Mouse (Mus musculus) erythroblast, adult 5-6 weeks (primary cell): Measurements from ENCODE around the gene Msln. TPM values are rescaled to one million over a fixed set of nuclear protein-coding genes. Genes with fewer than 3 reads are reported as not detected.

Experiments used
- ATAC-seq: replicated peaks from 2 replicates; pipeline ENCODE4 v1.8.0; 2016; ENCODE audit warnings: moderate number of reproducible peaks, mild to moderate bottlenecking, moderate TSS enrichment, inconsistent platforms; ENCODE audit not compliant: poor library complexity, low FRiP score, severe bottlenecking
- total RNA-seq, 2 experiments: library from RNA; stranded (forward) in 1 of 2; stranded (reverse) in 1 of 2; fragments of 150-400 nt in 1 of 2; fragments of 200-764, 138-1000 nt in 1 of 2; gene quantifications; 2 replicates each; pipeline versions ENCODE4 v1.2.3 to v1.2.4; 2015 to 2017; ENCODE audit warnings: low replicate concordance in 2 of 2

Msln gene
- total RNA-seq (2015; ENCODE audit: low replicate concordance), result not detected in 2 replicates
- not detected in 2 replicates for total RNA-seq (2017; ENCODE audit: low replicate concordance)

DNA sequence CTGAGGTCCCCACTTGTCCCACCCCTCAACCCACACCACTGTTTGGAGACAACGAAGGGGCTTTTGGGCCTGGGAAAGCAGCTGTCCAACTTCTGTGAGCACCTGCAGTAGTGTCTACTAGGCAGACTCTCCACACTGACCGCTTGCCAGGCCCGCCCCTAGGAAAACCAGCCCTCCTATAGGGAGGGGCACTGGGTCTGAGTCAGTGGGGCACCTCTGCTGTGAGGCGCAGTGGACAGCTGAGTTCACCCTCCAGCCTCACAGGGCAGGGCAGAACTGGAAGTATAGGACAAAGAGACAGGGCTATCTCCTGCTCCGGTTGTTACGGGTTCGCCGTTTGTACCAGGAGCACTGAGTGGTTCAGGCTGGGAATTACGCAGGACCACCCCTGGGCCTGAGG lies at the start of gene Msln:
Gene Msln (minus strand): TSS at position 138 of the 400 bp plus-strand sequence.
- no peak for ATAC-seq

GRCm38 (mm10) chr17:25802825-25803517 lies 48.8 kb upstream of the Msln start:
- no peak for ATAC-seq

DNA sequence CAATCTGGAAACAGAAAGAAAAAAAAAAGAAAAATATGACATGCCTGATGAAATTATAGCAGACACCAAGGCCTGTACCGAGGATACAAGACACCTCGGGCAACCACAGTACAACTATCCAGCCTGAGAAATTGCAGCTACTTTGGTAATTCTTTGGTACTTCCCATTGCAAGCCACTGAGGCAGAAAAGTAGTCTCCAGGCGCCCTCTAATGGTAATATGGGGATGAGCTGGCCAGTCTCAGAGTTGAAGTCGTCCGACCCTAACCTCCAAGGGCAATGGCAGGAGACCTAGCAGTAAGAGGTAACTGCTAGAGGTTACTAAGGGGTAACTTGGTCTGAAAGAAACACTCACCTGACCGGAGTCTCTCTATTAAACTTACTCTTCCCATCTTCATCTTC lies 46.9 kb upstream of the Msln start:
- ATAC-seq, result peak; percentile 74

- peak; percentile 83 for ATAC-seq
Observed at GRCm38 (mm10) chr17:25796951-25797369, 42.8 kb upstream of the Msln start, which contains the start of gene Metrn. Gene Metrn, minus strand, starts transcription at chr17:25797136.

GRCm38 (mm10) chr17:25796211-25796771 lies 42.1 kb upstream of the Msln start:
- no peak for ATAC-seq

- ATAC-seq, result no peak
Observed at GRCm38 (mm10) chr17:25795609-25796092, 41.5 kb upstream of the Msln start, which contains the start of gene AC134908.4. Gene AC134908.4, minus strand, starts transcription at chr17:25795659.

- ATAC-seq, result no peak
Observed at GRCm38 (mm10) chr17:25794998-25795397, 40.8 kb upstream of the Msln start.

DNA sequence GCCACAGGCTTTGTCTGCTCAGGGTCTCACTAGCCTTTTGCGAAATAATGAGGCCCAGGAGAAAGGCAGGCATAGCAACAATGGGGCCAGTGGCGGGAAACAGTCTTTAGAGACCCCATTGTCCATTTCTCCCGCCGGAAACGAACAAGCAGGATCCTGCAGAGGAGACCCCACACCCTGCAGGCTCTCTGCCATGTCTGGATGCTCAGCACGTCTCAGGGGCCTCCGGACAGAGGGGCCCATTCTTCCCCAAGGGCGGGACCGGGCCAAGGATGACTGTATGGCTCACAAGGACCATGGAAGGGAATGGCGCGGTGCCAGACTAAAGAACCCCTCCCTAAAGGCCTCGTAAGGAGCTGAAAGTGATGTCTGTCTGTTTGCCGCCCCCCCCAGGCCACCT lies 40.0 kb upstream of the Msln start:
- ATAC-seq, result no peak

DNA sequence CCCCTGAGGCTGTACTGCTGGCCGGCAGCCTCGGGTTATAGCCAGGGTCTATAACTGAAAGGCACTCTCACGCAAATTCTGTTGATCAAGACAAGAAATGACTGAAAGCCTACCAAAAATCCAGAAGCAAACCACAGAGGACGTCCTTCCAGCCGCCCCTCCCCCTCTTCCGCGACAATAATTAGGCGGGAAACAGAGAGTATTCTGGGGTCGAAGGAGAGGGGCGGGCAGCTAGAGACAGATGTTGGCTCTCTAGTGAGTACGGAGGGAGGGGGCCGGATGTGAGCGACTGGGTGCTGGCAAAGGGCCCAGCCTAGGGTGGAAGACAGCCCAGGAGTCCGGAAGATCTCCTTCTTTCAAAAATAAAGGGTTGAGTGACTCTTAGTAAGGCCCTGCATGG lies 38.4 kb upstream of the Msln start, which contains the start of gene Fam173a:
Gene Fam173a (minus strand): TSS at position 287 of the 400 bp plus-strand sequence.
- ATAC-seq, result peak; percentile 42; the same call in 1 of the 2 replicates

GRCm38 (mm10) chr17:25791843-25792527 lies 37.8 kb upstream of the Msln start:
- ATAC-seq, result peak; percentile 77

GRCm38 (mm10) chr17:25791320-25791842 lies 37.2 kb upstream of the Msln start:
- ATAC-seq, result no peak

DNA sequence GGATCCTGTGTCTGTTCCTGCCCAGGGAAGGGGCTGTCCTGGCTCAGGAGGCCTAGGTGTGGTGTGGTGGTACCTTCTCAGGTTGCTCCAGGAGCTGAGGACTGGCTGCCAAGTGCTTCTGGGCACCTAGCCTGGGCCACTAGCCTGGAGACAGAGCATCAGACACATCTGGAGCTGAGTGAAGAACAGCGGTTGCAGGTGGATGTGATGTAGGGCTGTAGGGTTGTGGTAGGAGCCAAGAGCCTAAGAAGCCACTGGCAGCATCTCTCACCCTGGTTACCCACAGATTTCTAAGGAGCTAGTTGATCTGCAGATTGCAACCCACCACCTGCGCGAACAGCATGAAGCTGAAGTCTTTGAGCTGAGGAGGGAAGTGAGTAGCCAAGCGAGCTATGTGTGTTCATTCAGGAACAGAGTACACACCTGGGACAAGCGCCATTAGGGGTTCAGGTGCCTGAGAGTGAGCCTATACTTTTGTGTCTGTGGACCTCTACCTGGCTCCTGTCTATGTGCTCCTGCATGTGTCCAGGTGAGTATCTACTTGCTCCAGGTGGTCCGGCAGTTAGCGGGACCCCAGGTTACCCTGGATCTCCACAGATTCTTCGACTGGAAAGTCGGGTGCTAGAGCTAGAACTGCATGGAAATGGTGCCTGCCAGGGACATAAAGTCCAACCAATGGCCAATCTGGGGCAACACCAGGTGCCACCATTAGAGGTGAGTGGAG lies 32.8 kb upstream of the Msln start:
- no peak for ATAC-seq

GRCm38 (mm10) chr17:25786280-25786679 lies 32.1 kb upstream of the Msln start, which contains the start of gene Ccdc78:
Gene Ccdc78, plus strand, starts transcription at chr17:25786580.
- ATAC-seq, result no peak

DNA sequence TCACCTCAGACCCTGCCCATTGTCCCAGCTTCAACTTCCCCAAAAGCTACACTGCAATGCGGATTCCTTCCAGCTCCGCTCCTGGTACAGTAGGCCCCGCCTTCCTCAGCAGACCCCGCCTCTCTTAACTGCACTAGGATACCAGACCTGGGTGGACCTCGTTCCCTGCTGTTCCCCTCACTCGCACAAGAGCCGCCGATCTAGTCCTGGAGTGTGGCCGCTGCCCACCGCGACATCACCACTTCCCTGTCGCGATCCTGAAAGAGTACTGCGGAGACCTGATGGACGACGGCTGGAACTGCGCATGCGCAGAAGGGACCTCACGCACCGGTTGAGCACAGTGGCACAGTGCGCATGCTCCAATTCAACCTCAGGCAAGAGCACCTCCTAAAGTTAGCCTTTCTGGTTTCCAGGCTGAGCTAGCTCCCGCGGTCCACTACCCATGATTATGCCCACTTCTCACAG lies 31.1 kb upstream of the Msln start, which contains the start of gene Haghl:
Gene Haghl (minus strand): TSS at position 393 of the 465 bp plus-strand sequence.
- ATAC-seq, result peak; percentile 86

DNA sequence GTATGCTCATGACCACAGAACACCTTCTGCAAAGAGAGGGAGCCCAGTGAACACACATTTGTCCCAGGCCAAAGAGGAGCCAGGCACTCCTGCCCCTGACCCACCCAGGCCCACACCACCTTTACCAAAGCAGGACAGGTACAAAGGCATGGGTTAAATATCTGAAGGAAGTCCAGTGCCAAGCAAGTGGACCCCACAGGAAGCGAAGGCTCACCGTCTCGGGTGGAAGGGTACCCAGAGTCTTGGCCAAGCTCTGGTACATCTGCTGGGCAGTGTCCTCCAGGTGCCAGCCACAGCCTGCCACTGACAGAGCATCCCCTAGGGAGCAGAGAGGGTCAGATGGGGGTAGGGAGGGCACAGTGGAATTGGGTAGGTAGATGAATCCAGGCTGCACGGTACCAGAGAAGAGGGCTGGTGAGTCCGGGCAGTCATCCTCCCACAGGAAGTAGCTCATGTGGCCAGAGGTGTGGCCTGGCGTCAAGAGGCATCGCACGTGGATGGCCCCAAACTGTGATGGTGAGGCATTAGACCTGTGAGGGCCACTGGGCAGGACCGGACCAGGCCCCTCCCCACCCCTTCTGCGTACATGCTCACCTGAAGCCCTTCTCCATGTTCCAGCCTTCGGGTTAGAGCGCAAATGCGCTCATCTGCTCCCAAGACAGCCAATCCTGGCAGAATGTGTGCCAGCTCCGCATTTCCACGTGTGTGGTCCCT lies 29.8 kb upstream of the Msln start:
- ATAC-seq, result no peak

DNA sequence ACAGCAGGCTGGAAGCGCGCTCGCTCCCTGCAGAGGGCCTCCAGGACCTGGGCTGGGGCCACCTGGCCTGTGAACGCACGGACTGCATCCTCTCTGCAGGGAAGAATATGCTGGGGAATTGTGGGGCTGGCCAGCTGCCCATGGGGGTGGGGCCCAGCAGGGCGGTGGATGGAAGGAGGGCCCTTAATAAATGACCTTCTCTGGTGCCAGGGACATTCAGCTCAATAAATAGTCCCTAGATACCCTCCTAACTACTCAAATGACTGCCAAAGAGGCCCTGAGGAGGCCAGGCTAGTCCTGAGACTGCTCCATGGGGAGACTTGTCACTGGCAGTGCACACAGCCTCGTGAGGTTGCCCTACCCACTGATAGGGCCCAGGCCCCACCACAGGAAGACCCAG lies 28.9 kb upstream of the Msln start:
- ATAC-seq, result no peak

- no peak for ATAC-seq
Observed at GRCm38 (mm10) chr17:25781339-25781738, 27.2 kb upstream of the Msln start.

DNA sequence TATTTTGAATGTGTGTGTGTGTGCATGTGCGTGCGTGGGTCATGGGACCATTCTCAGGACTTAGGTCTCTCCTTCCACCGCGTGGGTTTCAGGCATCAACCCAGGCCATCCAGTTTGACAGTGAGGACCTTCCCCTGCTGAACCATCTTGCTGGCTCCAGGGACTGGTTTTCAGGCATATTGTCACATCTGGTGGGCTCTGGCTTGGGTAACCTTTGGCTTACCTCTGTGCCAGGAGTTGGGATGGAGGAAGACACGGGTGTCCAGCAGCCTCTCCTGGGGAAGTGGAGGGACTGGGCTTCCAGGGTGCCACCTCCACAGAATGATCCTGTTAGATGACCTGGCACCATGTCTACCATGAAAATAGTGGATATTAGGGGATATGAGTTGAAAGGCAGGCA lies 23.8 kb upstream of the Msln start:
- ATAC-seq, result no peak
